Mouse (Mus musculus): ENCODE measurements around the gene Smim7.

DNA sequence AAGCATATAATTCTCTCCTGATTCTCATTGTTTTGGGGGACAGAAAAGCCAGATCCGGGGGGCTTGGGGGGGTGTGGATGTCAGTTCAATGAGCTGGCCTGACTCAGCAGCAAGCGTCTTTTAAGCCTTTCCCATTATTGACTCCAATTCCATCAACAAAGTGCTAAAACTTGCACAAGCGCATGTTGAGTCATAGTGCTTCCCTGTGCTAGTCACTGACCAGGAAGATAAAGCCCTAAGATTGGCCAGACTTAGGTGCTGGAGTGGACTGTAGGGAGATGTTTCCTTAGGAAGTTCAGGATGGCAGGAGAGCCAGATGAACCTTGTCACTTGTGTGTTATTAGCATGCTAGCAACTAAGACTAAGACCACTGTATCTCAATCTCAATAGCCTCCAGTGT lies 36.0 kb downstream of the Smim7 start:
- TF ChIP-seq CTCF (conservative IDR thresholded peaks at IDR 0.05; ENCODE audit: low read length) = no peak
- no peak for TF ChIP-seq POU5F1 (IDR thresholded peaks at IDR 0.05; ENCODE audit: borderline replicate concordance, low read length)
- TF ChIP-seq NANOG (IDR thresholded peaks at IDR 0.05; ENCODE audit: borderline replicate concordance, low read length) = no peak

Measured in E14TG2a.4 (cell line).